Mouse (Mus musculus) neutrophil, adult 5-6 weeks (primary cell): ENCODE data around the gene Gm15517. TPM values are rescaled to one million over a fixed set of nuclear protein-coding genes. Genes with fewer than 3 reads are reported as not detected.
"Not testable (repeated sequence)": the region's sequence is repeated elsewhere in the genome, so short reads cannot be mapped to it uniquely, and the experiment has no call there.

Source experiments
- ATAC-seq: fragments of 151-379, 151-347 bp; 2 replicates; pipeline ENCODE4 v1.8.0; 2017; ENCODE audit warnings: mild to moderate bottlenecking, moderate TSS enrichment; ENCODE audit not compliant: insufficient number of reproducible peaks, poor library complexity, low FRiP score, severe bottlenecking; ENCODE audit errors: extremely low read depth
- total RNA-seq: library from RNA; stranded (forward); fragments of 200-1000 nt; gene quantifications from 2 replicates; pipeline ENCODE4 v1.2.3, GENCODE M21; 2017

Gm15517 gene
- not detected in 2 replicates for total RNA-seq

- no peak for ATAC-seq
These were observed at the start of gene Gm15517 for GRCm38 (mm10) chr7:44261147-44261546. Gm15517 (plus strand) TSS chr7:44261447.

DNA sequence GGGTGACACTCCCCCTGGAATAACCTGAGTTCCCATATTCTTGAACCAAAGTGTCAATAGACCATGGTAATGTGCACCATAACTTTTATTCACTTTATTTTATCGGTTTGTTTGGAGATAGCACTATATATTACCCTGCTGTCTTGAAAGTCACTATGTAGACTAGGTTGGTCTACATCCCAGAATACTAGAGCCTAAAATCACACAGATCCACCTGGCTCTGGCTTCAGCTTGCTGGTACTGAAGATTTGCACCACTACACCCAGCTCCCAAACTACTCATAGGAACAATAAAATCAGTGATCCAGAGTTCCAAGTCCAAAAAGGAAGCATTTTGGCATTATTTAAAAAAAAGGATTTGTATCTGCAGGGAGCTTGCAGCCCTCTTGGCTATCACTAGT is 45.6 kb upstream of the Gm15517 start, which contains the start of gene Klk1b5:
TSS of gene Klk1b5 (plus strand) at position 301 of the 400 bp plus-strand sequence.
- no peak for ATAC-seq

DNA sequence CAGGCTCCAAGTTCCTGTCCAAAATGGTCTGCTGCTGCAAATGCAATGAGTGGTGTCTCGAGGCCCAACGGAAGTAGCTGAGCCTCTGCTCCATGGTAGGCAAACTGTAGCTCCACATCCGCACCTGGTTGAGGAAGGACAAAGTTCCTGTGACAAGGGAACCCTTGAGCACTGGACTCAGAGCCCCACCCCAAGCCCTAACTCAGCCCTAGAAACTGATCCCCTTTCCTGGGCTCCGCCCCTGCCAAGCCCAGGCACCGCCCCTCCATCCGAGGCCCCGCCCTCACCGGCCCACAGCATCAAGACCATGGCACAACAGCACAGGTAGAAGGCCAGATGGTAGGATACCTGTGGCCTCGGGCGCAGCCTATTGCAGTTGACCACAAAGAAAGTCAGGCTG is 39.6 kb upstream of the Gm15517 start:
- ATAC-seq: not testable (repeated sequence)

GRCm38 (mm10) chr7:44222335-44222734 is 38.9 kb upstream of the Gm15517 start:
- ATAC-seq: not testable (repeated sequence)

DNA sequence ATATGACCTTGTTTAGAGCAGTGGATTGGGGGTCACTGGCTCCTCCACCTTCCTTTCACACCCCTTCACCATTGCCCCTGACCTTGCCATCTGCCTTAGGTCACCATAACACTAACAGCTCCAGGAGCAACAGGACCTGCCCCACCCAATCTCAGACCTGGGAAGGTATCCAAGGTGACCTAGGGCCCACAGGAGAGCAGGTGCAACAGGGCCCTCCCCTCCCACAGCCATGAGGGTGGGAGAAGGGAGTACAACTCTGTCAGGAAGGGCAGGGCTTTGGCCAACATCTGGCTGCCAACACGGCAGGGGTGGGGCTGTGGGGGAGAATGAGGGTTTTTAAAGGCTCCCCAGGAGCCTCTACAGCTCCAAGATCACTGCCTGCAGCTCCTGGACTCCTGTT is 36.2 kb upstream of the Gm15517 start, which contains the start of gene Klk1:
TSS of gene Klk1 (plus strand) at position 285 of the 400 bp plus-strand sequence.
- ATAC-seq: no peak

- no peak for ATAC-seq
These were observed 25.3 kb upstream of the Gm15517 start, which contains the start of gene Gm36864 for GRCm38 (mm10) chr7:44235909-44236308. Gm36864 (plus strand) TSS chr7:44236177.

GRCm38 (mm10) chr7:44239913-44240312 is 21.3 kb upstream of the Gm15517 start:
- ATAC-seq: no peak

GRCm38 (mm10) chr7:44240712-44241111 is 20.5 kb upstream of the Gm15517 start:
- no peak for ATAC-seq

- no peak for ATAC-seq
These were observed 20.1 kb upstream of the Gm15517 start for GRCm38 (mm10) chr7:44241163-44241562.

DNA sequence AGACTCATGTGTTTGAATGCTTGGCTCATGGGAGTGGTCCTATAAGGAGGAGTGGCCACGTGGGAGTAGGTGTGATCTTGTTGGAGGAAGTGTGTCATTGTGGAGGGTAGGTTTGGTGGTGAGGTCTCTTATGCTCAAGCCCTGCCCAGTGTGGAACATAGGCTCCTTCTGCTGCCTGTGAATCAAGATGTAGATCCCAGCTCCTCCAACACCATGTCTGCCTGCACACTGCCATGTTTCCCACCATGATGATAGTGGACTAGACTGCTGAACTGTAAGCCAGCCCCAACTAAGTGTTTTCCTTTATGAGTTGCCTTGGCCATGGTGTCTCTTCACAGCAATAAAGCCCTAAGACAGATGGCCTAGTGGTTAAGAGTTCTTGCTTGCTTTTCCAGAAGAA is 17.2 kb upstream of the Gm15517 start:
- no peak for ATAC-seq

GRCm38 (mm10) chr7:44246055-44246983 is 14.9 kb upstream of the Gm15517 start, which contains the start of the genes 1700028J19Rik and 2410002F23Rik:
1700028J19Rik (minus strand) TSS chr7:44246695.
2410002F23Rik (plus strand) TSS chr7:44246722.
- ATAC-seq: peak; percentile 69

GRCm38 (mm10) chr7:44246984-44247470 is 14.2 kb upstream of the Gm15517 start:
- ATAC-seq: no peak

- ATAC-seq: no peak
These were observed 13.3 kb upstream of the Gm15517 start for GRCm38 (mm10) chr7:44247971-44248370.

DNA sequence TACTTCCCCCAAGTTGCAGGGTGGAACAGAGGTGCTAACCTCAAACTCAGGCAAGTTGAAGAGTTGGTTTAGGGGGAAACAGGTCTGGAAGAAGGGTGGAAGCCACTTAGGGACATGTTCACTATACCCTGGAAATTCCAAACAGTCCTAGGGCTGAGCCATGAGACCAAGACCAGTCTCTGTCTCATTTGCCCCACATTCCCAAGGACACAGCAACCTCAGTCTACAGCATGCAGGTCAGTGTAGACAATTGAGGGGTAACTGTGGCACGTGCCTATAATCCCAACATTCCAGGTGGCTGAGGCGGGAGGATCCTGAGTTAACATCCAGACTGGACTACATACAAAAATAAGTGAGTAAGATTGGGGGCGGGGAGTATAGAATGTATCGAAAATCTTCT is 12.0 kb upstream of the Gm15517 start:
- no peak for ATAC-seq

DNA sequence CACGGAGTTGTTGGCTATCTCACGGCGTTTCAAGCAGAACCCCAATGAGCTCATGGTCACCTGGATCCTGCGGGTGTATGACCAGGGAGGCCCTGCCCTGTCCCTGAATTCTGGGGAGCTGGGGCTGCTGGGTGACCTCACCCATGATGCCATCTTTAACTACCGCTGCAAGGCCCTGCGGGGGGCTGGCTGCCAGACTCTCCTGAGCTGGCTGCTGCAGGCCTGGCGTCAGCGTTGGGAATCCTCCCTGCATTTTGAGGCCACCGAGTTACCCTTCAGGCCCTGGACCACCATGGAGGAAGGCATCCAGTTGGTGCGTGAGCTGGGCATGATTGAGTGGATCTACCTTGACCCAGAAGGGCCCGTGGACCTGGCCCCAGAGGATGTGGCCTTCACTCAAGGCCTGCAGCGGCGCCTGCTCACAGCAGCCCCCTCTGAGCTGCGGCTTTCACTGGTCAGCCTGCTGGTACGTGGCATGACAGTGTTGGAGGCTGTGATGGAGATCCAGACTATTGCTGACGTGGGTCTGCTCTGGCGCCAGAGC is 10.4 kb upstream of the Gm15517 start:
- not testable (repeated sequence) for ATAC-seq

DNA sequence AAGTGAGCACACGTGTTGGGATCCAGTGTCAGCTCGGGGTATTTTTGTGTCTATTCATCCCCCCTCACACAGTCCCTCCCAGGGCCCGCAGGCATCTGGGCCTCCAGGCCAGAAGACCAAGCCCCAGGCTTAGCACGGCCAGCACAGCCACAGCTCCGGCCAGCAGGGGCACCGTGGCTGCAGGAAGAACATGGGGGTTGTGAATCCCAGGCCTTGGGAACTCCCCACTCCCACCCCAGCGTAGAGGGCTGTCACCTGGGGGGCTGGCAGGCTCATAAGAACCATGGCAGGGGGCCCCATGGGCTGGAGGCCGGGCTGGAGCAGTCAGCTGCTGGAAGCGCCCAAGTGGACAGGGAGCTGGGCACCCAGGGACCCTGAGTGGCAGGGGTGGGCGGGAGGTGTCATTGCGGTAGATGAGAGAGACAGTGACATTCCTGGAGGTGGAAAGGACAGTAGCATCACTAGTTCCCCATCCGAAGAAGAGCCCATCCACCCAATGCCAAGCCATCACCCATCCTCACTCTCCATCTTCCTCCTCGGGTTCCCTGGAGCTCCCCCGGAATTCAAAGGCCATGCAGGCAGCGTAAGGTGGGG is 8.1 kb upstream of the Gm15517 start:
- no peak for ATAC-seq

- no peak for ATAC-seq
These were observed 6.3 kb upstream of the Gm15517 start for GRCm38 (mm10) chr7:44254930-44255329.

- ATAC-seq: no peak
These were observed 4.0 kb upstream of the Gm15517 start, which contains the start of gene Acp4 for GRCm38 (mm10) chr7:44257278-44257677. Acp4 (minus strand) TSS chr7:44257378.

DNA sequence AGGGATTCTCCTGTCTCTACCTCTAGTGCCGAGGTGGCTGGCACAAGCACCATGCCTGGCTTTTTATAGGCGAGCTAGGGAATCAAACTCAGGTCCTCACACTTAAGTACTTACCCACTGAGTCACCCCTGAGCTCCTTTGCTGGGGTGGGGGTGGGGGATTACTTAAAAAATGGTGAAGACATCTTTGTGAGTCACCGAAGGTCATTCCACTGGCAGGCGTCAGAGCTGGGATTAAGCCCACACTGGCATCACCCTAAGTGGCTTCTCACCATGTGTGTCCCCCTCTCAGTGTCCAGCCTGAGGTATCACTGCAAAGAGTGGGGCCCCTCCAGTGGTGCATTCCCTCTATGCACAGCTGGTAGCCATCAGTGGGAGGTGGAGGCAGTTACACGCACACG is 837 bp upstream of the Gm15517 start:
- ATAC-seq: no peak
